Mouse (Mus musculus) thymus, postnatal 0 days (tissue): ENCODE measurements around the gene Trim30c. TPM values are rescaled to one million over a fixed set of nuclear protein-coding genes. Genes with fewer than 3 reads are reported as not detected.
"Not testable (repeated sequence)": the region's sequence is repeated elsewhere in the genome, so short reads cannot be mapped to it uniquely, and the experiment has no call there.

ENCODE experiments used
- DNase-seq: peaks from one replicate; pipeline ENCODE4 v3.0.0-alpha.2; 2015; ENCODE audit warnings: low spot score
- polyA plus RNA-seq: library from polyadenylated mRNA; unstranded; fragments of >200 nt; fragmentation: Nextera tagmentation; extraction: Ambion mirVana; gene quantifications from 2 replicates; pipeline ENCODE4 v1.2.1, GENCODE M21; 2015

Trim30c gene
- 0.45 and 0.74 TPM in 2 replicates for polyA plus RNA-seq

GRCm38 (mm10) chr7:104400698-104401097 is at the start of gene Trim30c:
Gene Trim30c (minus strand): TSS chr7:104400837.
- DNase-seq = no peak

- peak; percentile 78 for DNase-seq
These were observed 45.5 kb upstream of the Trim30c start for GRCm38 (mm10) chr7:104445961-104446645.

- DNase-seq = no peak
These were observed 3.9 kb upstream of the Trim30c start for GRCm38 (mm10) chr7:104404460-104404950.

GRCm38 (mm10) chr7:104401140-104401539 is 503 bp upstream of the Trim30c start:
- DNase-seq = no peak

- DNase-seq = no peak
These were observed 2.1 kb downstream of the Trim30c start for GRCm38 (mm10) chr7:104398492-104398891.

- DNase-seq = peak; percentile 60
These were observed 30.8 kb downstream of the Trim30c start, which contains the start of gene Trim30b for GRCm38 (mm10) chr7:104369736-104370414. Gene Trim30b (minus strand): TSS chr7:104369884.

GRCm38 (mm10) chr7:104366339-104366738 is 34.3 kb downstream of the Trim30c start:
- no peak for DNase-seq

GRCm38 (mm10) chr7:104353600-104353967 is 47.1 kb downstream of the Trim30c start:
- DNase-seq = no peak

GRCm38 (mm10) chr7:104352717-104353599 is 47.7 kb downstream of the Trim30c start, which contains the start of gene Trim12c:
Gene Trim12c (minus strand): TSS chr7:104353362.
- peak; percentile 93 for DNase-seq

- not testable (repeated sequence) for DNase-seq
These were observed 52.6 kb downstream of the Trim30c start for GRCm38 (mm10) chr7:104348043-104348442.

- not testable (repeated sequence) for DNase-seq
These were observed 59.9 kb downstream of the Trim30c start for GRCm38 (mm10) chr7:104340744-104341143.

- not testable (repeated sequence) for DNase-seq
These were observed 65.1 kb downstream of the Trim30c start for GRCm38 (mm10) chr7:104335547-104335946.

Other genes starting within 250 kb of the Trim30c start
- 0.45 and 0.65 TPM in 2 replicates for gene Olfm5, start 236.0 kb downstream of the Trim30c start, polyA plus RNA-seq
- gene Olfr648, start 217.4 kb downstream of the Trim30c start, polyA plus RNA-seq = 0.08 and 0.10 TPM in 2 replicates
- gene Olfr649, start 204.9 kb downstream of the Trim30c start, polyA plus RNA-seq = not detected in 2 replicates
- gene Trim6, start 182.0 kb downstream of the Trim30c start, polyA plus RNA-seq = 0.75 and 0.99 TPM in 2 replicates
- gene Trim34a, start 156.4 kb downstream of the Trim30c start, polyA plus RNA-seq = 10.4 and 12.0 TPM in 2 replicates
- gene Trim5, start 112.7 kb downstream of the Trim30c start, polyA plus RNA-seq = 2.8 and 3.1 TPM in 2 replicates
- 47.9 and 53.1 TPM in 2 replicates for gene Trim12a, start 85.4 kb downstream of the Trim30c start, polyA plus RNA-seq
- 0.10 and 0.22 TPM in 2 replicates for gene Trim34b, start 71.4 kb downstream of the Trim30c start, polyA plus RNA-seq
- gene Trim12c, start 47.5 kb downstream of the Trim30c start, polyA plus RNA-seq = 7.8 and 9.6 TPM in 2 replicates
- 0.21 and 0.46 TPM in 2 replicates for gene Trim30b, start 31.0 kb downstream of the Trim30c start, polyA plus RNA-seq
- gene Trim30a, start 64.4 kb upstream of the Trim30c start, polyA plus RNA-seq = 15.3 and 17.9 TPM in 2 replicates
- 4.9 and 5.8 TPM in 2 replicates for gene Trim30d, start 107.0 kb upstream of the Trim30c start, polyA plus RNA-seq
- gene Olfr651, start 149.3 kb upstream of the Trim30c start, polyA plus RNA-seq = not detected in 2 replicates
- gene Olfr652, start 160.1 kb upstream of the Trim30c start, polyA plus RNA-seq = not detected in 2 replicates
- gene Olfr653, start 176.5 kb upstream of the Trim30c start, polyA plus RNA-seq = not detected in 2 replicates
- not detected in 2 replicates for gene Olfr654, start 186.2 kb upstream of the Trim30c start, polyA plus RNA-seq
- gene Olfr655, start 200.9 kb upstream of the Trim30c start, polyA plus RNA-seq = not detected in 2 replicates
- gene Olfr656, start 213.1 kb upstream of the Trim30c start, polyA plus RNA-seq = not detected in 2 replicates
- not detected in 2 replicates for gene Olfr657, start 224.0 kb upstream of the Trim30c start, polyA plus RNA-seq
- gene Olfr658, start 246.5 kb upstream of the Trim30c start, polyA plus RNA-seq = not detected in 2 replicates